Mouse (Mus musculus) heart, postnatal 14 days (tissue): ENCODE data around the gene Pianp. TPM values are rescaled to one million over a fixed set of nuclear protein-coding genes. Genes with fewer than 3 reads are reported as not detected.

ENCODE experiments used
- total RNA-seq, 2 experiments: library from RNA; stranded (reverse); gene quantifications; 2 replicates each; pipeline ENCODE4 v1.2.3; 2021

Pianp gene
- total RNA-seq, 2 experiments from 2014 or later: 0.60 to 0.66 TPM

Other genes with a start within 250 kb of the Pianp start
- gene Gm45234, start 240.7 kb upstream of the Pianp start, total RNA-seq: 1 to 10 TPM in 1 of 2 experiments, not detected in 1; 1.5 TPM
- gene Atn1, start 240.2 kb upstream of the Pianp start, total RNA-seq: 10 to 100 TPM; 48.1 to 48.9 TPM
- 1 to 10 TPM; 2.6 to 4.0 TPM for gene Eno2, start 227.0 kb upstream of the Pianp start, total RNA-seq
- 1 to 10 TPM in 1 of 2 experiments, under 1 TPM in 1; 0.51 to 1.0 TPM for gene Lrrc23, start 217.0 kb upstream of the Pianp start, total RNA-seq
- gene Spsb2, start 188.0 kb upstream of the Pianp start, total RNA-seq: 1 to 10 TPM; 3.2 to 3.5 TPM
- gene Tpi1, start 182.4 kb upstream of the Pianp start, total RNA-seq: 100 to 1,000 TPM; 772 to 817 TPM
- 10 to 100 TPM; 78.2 TPM for gene Usp5, start 167.2 kb upstream of the Pianp start, total RNA-seq
- gene Cdca3, start 167.1 kb upstream of the Pianp start, total RNA-seq: 1 to 10 TPM; 3.5 to 9.6 TPM
- 1 to 10 TPM; 2.8 to 3.3 TPM for gene Gnb3, start 156.4 kb upstream of the Pianp start, total RNA-seq
- 10 to 100 TPM; 17.9 to 19.5 TPM for gene P3h3, start 138.9 kb upstream of the Pianp start, total RNA-seq
- gene Gpr162, start 132.7 kb upstream of the Pianp start, total RNA-seq: 1 to 10 TPM; 1.8 to 2.4 TPM
- 10 to 100 TPM in 1 of 2 experiments, 1 to 10 TPM in 1; 1.2 to 12.3 TPM for gene Cd4, start 108.5 kb upstream of the Pianp start, total RNA-seq
- under 1 TPM; 0.62 to 0.80 TPM for gene Lag3, start 85.0 kb upstream of the Pianp start, total RNA-seq
- 100 to 1,000 TPM; 369 to 378 TPM for gene Ptms, start 76.6 kb upstream of the Pianp start, total RNA-seq
- gene Mlf2, start 65.3 kb upstream of the Pianp start, total RNA-seq: 100 to 1,000 TPM; 214 to 217 TPM
- 10 to 100 TPM; 90.1 to 99.6 TPM for gene Cops7a, start 31.2 kb upstream of the Pianp start, total RNA-seq
- 10 to 100 TPM; 24.4 to 24.8 TPM for gene Zfp384, start 12.5 kb downstream of the Pianp start, total RNA-seq
- 10 to 100 TPM; 40.6 to 41.9 TPM for gene Ing4, start 43.1 kb downstream of the Pianp start, total RNA-seq
- gene Acrbp, start 53.0 kb downstream of the Pianp start, total RNA-seq: 1 to 10 TPM; 3.8 to 4.5 TPM
- under 1 TPM; 0.41 to 0.83 TPM for gene Lpar5, start 71.2 kb downstream of the Pianp start, total RNA-seq
- 100 to 1,000 TPM; 141 to 145 TPM for gene Chd4, start 99.3 kb downstream of the Pianp start, total RNA-seq
- gene Nop2, start 135.2 kb downstream of the Pianp start, total RNA-seq: 10 to 100 TPM; 16.2 to 19.9 TPM
- gene Iffo1, start 148.5 kb downstream of the Pianp start, total RNA-seq: 10 to 100 TPM in 1 of 2 experiments, 1 to 10 TPM in 1; 10.0 to 16.1 TPM
- gene Gapdh, start 169.8 kb downstream of the Pianp start, total RNA-seq: 1,000 to 10,000 TPM; 3,924 to 4,148 TPM
- gene Ncapd2, start 195.0 kb downstream of the Pianp start, total RNA-seq: 10 to 100 TPM; 28.1 to 33.4 TPM
- gene Mrpl51, start 195.1 kb downstream of the Pianp start, total RNA-seq: 100 to 1,000 TPM; 279 to 289 TPM
- 1 to 10 TPM; 9.3 to 9.8 TPM for gene Vamp1, start 218.9 kb downstream of the Pianp start, total RNA-seq
- gene Tapbpl, start 235.2 kb downstream of the Pianp start, total RNA-seq: 1 to 10 TPM; 4.0 to 4.3 TPM
- 1 to 10 TPM in 1 of 2 experiments, under 1 TPM in 1; 0.91 to 7.5 TPM for gene Cd27, start 240.3 kb downstream of the Pianp start, total RNA-seq